Mouse (Mus musculus) granulocyte monocyte progenitor cell, adult 5-6 weeks (primary cell): Measurements from ENCODE around the gene Fam117a. TPM values are rescaled to one million over a fixed set of nuclear protein-coding genes. Genes with fewer than 3 reads are reported as not detected.

Source experiments
- ATAC-seq: replicated peaks from 2 replicates; pipeline ENCODE4 v1.8.0; 2016; ENCODE audit warnings: mild to moderate bottlenecking, moderate TSS enrichment, inconsistent platforms; ENCODE audit not compliant: poor library complexity, severe bottlenecking
- total RNA-seq, 2 experiments: library from RNA; stranded (forward) in 1 of 2; stranded (reverse) in 1 of 2; fragments of 200-712, 200-1000 nt in 1 of 2; fragments of >200 nt in 1 of 2; fragmentation: Nextera tagmentation in 1 of 2; gene quantifications; 2 replicates each; pipeline ENCODE4 v1.2.3; 2014 to 2017

Gene Fam117a
- total RNA-seq, 2 experiments from 2014 or later = 90.2 to 127 TPM

GRCm38 (mm10) chr11:95328629-95329028 is 8.2 kb upstream of the Fam117a start:
- no peak for ATAC-seq

- no peak for ATAC-seq
Measured at GRCm38 (mm10) chr11:95330662-95331061, 6.2 kb upstream of the Fam117a start.

- ATAC-seq = peak; percentile 29
Measured at GRCm38 (mm10) chr11:95333209-95333608, 3.6 kb upstream of the Fam117a start.

GRCm38 (mm10) chr11:95333805-95334204 is 3.0 kb upstream of the Fam117a start:
- ATAC-seq = no peak

GRCm38 (mm10) chr11:95334448-95335060 is 2.3 kb upstream of the Fam117a start:
- peak; percentile 34 for ATAC-seq

- ATAC-seq = peak; percentile 21
Measured at GRCm38 (mm10) chr11:95337129-95337813, 453 bp downstream of the Fam117a start.

- no peak for ATAC-seq
Measured at GRCm38 (mm10) chr11:95337846-95338342, 1.1 kb downstream of the Fam117a start.

GRCm38 (mm10) chr11:95339471-95340021 is 2.7 kb downstream of the Fam117a start:
- ATAC-seq = no peak

- no peak for ATAC-seq
Measured at GRCm38 (mm10) chr11:95340259-95340658, 3.4 kb downstream of the Fam117a start.

- no peak for ATAC-seq
Measured at GRCm38 (mm10) chr11:95340664-95341063, 3.8 kb downstream of the Fam117a start.

GRCm38 (mm10) chr11:95343180-95343579 is 6.4 kb downstream of the Fam117a start:
- peak; percentile 47 for ATAC-seq

- ATAC-seq = no peak
Measured at GRCm38 (mm10) chr11:95344181-95344580, 7.4 kb downstream of the Fam117a start.

- ATAC-seq = no peak
Measured at GRCm38 (mm10) chr11:95350289-95350688, 13.5 kb downstream of the Fam117a start.

GRCm38 (mm10) chr11:95350960-95351359 is 14.1 kb downstream of the Fam117a start:
- no peak for ATAC-seq

GRCm38 (mm10) chr11:95352686-95353085 is 15.9 kb downstream of the Fam117a start:
- ATAC-seq = no peak

GRCm38 (mm10) chr11:95353226-95353625 is 16.4 kb downstream of the Fam117a start:
- ATAC-seq = peak; percentile 48

- peak; percentile 26 for ATAC-seq
Measured at GRCm38 (mm10) chr11:95354228-95354944, 17.6 kb downstream of the Fam117a start.

GRCm38 (mm10) chr11:95354945-95355660 is 18.3 kb downstream of the Fam117a start:
- ATAC-seq = peak; percentile 21

- ATAC-seq = no peak
Measured at GRCm38 (mm10) chr11:95355661-95356011, 18.8 kb downstream of the Fam117a start.

GRCm38 (mm10) chr11:95356039-95356438 is 19.2 kb downstream of the Fam117a start:
- ATAC-seq = no peak
